Mouse (Mus musculus) G1E (cell line): ENCODE measurements around the gene Isy1. TPM values are rescaled to one million over a fixed set of nuclear protein-coding genes. Genes with fewer than 3 reads are reported as not detected.

Experiments used
- ATAC-seq: 2 replicates; pipeline ENCODE4 v1.8.0; 2016; ENCODE audit warnings: mild to moderate bottlenecking; ENCODE audit not compliant: insufficient number of reproducible peaks, poor library complexity, low FRiP score, severe bottlenecking; ENCODE audit errors: extremely low read depth
- DNase-seq: peaks from one replicate; pipeline ENCODE4 v3.0.0; 2012; ENCODE audit warnings: low spot score
- H3K27me3 ChIP-seq: 2 replicates; pipeline ENCODE4 v1.6.1; 2012; ENCODE audit warnings: mild to moderate bottlenecking, low read length, inconsistent platforms; ENCODE audit not compliant: insufficient read depth
- H3K36me3 ChIP-seq: replicated peaks from 2 replicates; pipeline ENCODE3; 2012; ENCODE audit warnings: mild to moderate bottlenecking, inconsistent platforms
- H3K4me1 ChIP-seq: 2 replicates; pipeline ENCODE4 v1.6.1; 2012; ENCODE audit warnings: low read depth, low read length, inconsistent platforms, mixed read lengths; ENCODE audit not compliant: insufficient read depth
- H3K4me3 ChIP-seq: 2 replicates; pipeline ENCODE4 v1.5.1; 2012; ENCODE audit warnings: low read depth, mild to moderate bottlenecking, inconsistent platforms, low read length, moderate library complexity, mixed read lengths
- H3K9me3 ChIP-seq: replicated peaks from 2 replicates; pipeline ENCODE4 v1.6.1; 2012; ENCODE audit warnings: inconsistent platforms
- CTCF ChIP-seq: IDR thresholded peaks from 2 replicates; pipeline ENCODE4 v1.5.1; 2012; ENCODE audit warnings: low read depth, low read length, inconsistent platforms, mixed read lengths
- GATA1 ChIP-seq: IDR thresholded peaks from 2 replicates; pipeline ENCODE4 v1.6.1; 2012; ENCODE audit warnings: borderline replicate concordance, low read length, inconsistent platforms, mixed read lengths
- GATA2 ChIP-seq: IDR thresholded peaks from 2 replicates; pipeline ENCODE4 v1.6.1; 2012; ENCODE audit warnings: low read depth, low read length, inconsistent platforms, borderline replicate concordance
- POLR2AphosphoS5 ChIP-seq: IDR thresholded peaks from 2 replicates; pipeline ENCODE4 v1.6.1; 2012; ENCODE audit warnings: low read depth, low read length, inconsistent platforms; ENCODE audit not compliant: insufficient replicate concordance
- TAL1 ChIP-seq: conservative IDR thresholded peaks from 2 replicates; pipeline ENCODE4 v1.6.1; 2012; ENCODE audit warnings: low read depth, low read length, inconsistent platforms, mixed read lengths
- polyA plus RNA-seq: library from polyadenylated mRNA; stranded (reverse); fragments of >175 nt; gene quantifications from 2 replicates; pipeline ENCODE4 v1.2.3, GENCODE M21; 2012
- total RNA-seq, 2 experiments: library from RNA; stranded (forward) in 1 of 2; stranded (reverse) in 1 of 2; fragments of 200-1000 nt in 1 of 2; fragments of >200 nt in 1 of 2; fragmentation: Nextera tagmentation in 1 of 2; gene quantifications; 2 replicates each; pipeline ENCODE4 v1.2.3; 2014 to 2017

Isy1 gene
- total and polyA plus RNA-seq, 3 experiments, result 53.5 to 65.2 (median 54.9) TPM

DNA sequence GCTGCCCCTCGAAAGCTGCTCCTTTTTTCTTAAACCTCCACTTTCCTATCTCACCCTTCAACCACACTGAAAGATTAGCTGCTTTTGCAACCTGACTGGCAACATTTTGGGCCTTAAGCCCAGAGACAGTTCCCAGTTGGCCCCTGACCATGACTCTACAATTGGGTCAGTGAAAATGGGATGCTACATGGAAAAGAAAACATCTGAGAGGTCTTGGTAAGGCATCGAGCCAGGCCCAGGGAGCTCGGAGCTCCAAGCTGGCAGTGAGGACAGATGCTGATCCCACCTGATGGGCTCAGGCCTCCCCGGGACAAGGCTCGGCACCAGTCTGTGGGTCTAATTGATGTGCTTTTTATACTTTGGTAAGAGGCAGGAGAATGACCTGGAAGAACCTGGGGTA lies 46.8 kb downstream of the Isy1 start:
- no peak overlapping the region for H3K4me3 ChIP-seq
- H3K36me3 ChIP-seq, result peaks cover 90% of the 10 kb centered on the region
- no peak for TF ChIP-seq TAL1
- no peak for TF ChIP-seq GATA2
- DNase-seq (no peak), ATAC-seq (no peak)
- H3K27me3 ChIP-seq, result no peaks in the 10 kb centered on the region
- H3K4me1 ChIP-seq, result peaks cover 74% of the 10 kb centered on the region
- H3K9me3 ChIP-seq, result no peaks in the 10 kb centered on the region

DNA sequence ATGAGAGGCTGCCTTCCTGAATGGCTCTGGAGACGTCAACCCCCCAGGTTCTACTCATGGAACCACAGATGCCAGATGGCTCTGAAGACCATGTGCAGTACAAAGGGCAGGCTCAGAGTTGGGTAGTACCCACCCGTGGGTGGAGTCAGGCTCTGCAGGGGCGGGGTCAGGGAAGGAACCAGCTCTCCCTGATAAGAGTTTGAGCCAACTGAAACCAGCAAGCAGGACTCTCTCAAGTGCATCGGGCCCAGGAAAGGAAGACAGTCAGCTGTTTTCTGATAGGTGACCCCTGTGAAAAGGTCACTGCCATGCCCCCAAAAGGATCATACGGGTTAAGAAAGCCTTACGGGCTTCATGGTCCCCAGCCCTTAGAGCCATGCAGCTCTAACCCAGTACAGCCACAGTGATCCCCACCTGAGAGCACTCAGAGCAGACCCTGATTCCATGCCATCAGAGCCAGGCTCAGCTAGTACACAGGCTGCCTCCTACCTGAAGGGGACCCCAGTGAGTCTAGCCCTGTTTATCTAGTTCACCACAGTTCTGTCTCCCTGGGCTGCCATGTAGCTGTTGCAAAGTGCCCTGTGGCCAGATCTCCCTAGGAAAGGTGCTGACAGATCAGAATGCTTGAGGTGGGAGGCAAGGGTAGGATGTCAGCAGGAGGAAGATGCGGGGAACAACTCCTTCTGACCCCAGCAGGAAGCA lies 47.7 kb downstream of the Isy1 start:
- no peaks in the 10 kb centered on the region for H3K9me3 ChIP-seq
- no peaks in the 10 kb centered on the region for H3K27me3 ChIP-seq
- TF ChIP-seq CTCF (no peak), GATA1 (no peak), GATA2 (no peak), POLR2AphosphoS5 (no peak), TAL1 (no peak)
- peaks cover 70% of the 10 kb centered on the region for H3K4me1 ChIP-seq
- peaks cover 83% of the 10 kb centered on the region for H3K36me3 ChIP-seq
- ATAC-seq (peak; percentile 78), DNase-seq (peak; percentile 60)
- H3K4me3 ChIP-seq, result peak overlapping the region; percentile 46; the same call in 1 of the 2 replicates

DNA sequence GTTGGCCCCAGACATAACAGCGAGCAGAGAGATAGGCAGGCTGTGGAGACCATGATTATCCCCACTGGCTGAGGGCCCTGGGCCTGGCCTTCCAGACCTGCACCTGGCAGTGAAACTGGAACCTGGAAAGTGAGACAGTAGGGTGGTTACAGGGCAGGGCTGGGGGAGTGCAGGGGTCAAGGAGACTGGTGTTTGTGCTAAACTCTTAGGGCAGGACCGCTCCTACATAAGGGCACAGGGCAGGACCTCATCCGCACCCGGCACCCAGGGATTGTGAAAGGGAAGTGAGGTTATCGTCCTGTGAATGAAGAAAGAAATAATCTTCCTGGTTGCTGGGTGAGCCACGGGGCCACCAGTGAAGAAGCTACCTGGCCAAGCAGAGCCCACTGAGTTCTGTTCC lies 48.8 kb downstream of the Isy1 start:
- Histone ChIP-seq H3K27me3 (no peaks in the 10 kb centered on the region), H3K36me3 (peaks cover 73% of the 10 kb centered on the region), H3K9me3 (no peaks in the 10 kb centered on the region), H3K4me1 (peaks cover 69% of the 10 kb centered on the region), H3K4me3 (no peak overlapping the region)
- DNase-seq, result no peak
- TF ChIP-seq POLR2AphosphoS5 (no peak), GATA2 (no peak), TAL1 (no peak), CTCF (no peak), GATA1 (no peak)
- ATAC-seq, result no peak

DNA sequence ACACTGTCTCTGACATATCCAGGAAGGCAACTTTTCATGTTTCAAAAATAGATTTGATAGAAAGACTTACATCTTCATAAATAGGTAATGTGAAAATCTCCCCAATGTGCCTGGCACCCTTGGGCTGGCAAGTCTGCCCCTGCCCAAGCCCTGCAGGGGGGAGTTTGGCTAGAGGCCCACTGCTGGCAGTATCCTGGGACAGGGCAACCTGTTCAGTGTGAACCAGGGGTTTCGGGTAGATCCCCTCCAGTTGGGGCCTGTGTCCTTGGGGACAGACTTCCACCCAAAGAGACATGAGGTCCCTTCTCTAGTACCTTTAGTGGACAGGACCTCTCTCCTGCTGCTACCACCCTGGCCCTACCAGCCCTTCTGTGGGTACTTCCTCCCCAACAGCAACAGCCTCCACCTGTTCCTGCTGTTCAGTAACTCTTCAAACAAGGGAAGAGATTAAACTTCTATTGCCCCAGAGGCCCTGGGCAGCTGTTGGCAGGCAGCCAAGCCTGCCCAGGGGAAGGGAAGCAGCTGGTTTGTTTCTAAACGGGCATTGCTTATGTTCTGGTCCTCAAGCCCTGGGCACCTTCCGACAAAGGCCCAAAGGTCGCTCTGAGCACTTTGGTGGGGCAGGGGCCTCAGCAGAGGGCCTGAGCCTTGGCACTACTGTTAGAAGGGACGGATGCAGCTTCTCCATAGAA lies 49.6 kb downstream of the Isy1 start:
- ATAC-seq (no peak), DNase-seq (peak; percentile 20)
- peaks cover 69% of the 10 kb centered on the region for H3K4me1 ChIP-seq

DNA sequence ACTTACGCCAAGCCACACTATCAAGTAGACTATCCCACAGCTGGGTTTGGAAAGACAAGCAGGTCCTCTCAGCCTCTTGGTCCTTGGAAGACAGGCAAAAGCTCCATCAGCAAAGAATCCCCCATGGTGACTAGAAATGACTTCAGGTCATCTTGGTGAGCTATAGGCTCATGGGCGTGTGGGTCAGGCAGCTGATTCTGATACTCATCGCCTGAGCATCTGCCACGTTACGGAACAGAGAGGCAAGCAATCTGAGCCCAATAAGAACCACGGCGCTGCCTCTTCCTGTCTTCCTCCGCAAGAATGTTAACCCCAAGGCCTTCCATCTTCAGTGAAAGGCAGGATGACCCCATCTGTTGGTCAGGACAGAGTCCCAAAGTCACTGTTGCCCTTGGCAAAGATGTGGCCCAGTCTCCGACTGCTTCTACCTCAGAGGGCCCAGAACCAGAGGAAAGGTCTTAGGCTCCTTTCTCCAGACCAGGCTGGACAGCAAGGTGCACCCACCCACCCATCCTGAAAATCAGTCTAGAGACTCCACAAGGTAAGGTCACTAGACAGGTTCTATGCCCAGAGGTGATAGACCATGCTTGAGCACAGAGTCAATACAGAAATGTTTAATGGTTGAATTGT lies 50.2 kb downstream of the Isy1 start:
- ATAC-seq (no peak), DNase-seq (no peak)
- Histone ChIP-seq H3K36me3 (peaks cover 59% of the 10 kb centered on the region), H3K27me3 (no peaks in the 10 kb centered on the region), H3K4me1 (peaks cover 72% of the 10 kb centered on the region), H3K9me3 (no peaks in the 10 kb centered on the region), H3K4me3 (no peak overlapping the region)
- TF ChIP-seq CTCF (no peak), GATA2 (no peak), TAL1 (no peak), GATA1 (no peak), POLR2AphosphoS5 (no peak)

More for the DNA sequence above, 49.6 kb downstream of the Isy1 start:
- Histone ChIP-seq H3K9me3 (no peaks in the 10 kb centered on the region), H3K36me3 (peaks cover 66% of the 10 kb centered on the region), H3K27me3 (no peaks in the 10 kb centered on the region), H3K4me3 (no peak overlapping the region)
- TF ChIP-seq CTCF (no peak), GATA1 (no peak), TAL1 (no peak), POLR2AphosphoS5 (no peak), GATA2 (no peak)
